Mouse (Mus musculus): ENCODE results near the gene Rnd3.

- TF ChIP-seq CTCF (IDR thresholded peaks at IDR 0.05; ENCODE audit: low read depth) = no peak
- TF ChIP-seq EP300 (IDR thresholded peaks at IDR 0.05; ENCODE audit: low read depth) = no peak
Observed at GRCm38 (mm10) chr2:51148065-51148407, 875 bp downstream of the Rnd3 start.

All from liver, postnatal 0 days (tissue).